Mouse (Mus musculus) midbrain, embryonic 12.5 days (tissue): ENCODE results near the gene Pcsk7. TPM values are rescaled to one million over a fixed set of nuclear protein-coding genes. Genes with fewer than 3 reads are reported as not detected.

ENCODE experiments used
- ATAC-seq: fragments of 200-750 bp; cut with Nextera tagmentation; 2 replicates; pipeline ENCODE4 v1.8.0; 2017; ENCODE audit warnings: low read depth, moderate TSS enrichment, moderate library complexity; ENCODE audit not compliant: low FRiP score
- H3K27ac ChIP-seq: fragments of 300-500 bp; sonication (generic); replicated peaks from 2 replicates; pipeline ENCODE4 v1.5.1; 2016; ENCODE audit warnings: mild to moderate bottlenecking
- H3K27me3 ChIP-seq: fragments of 300-500 bp; sonication (generic); 2 replicates; pipeline ENCODE4 v1.6.1; 2016; ENCODE audit warnings: mild to moderate bottlenecking
- H3K36me3 ChIP-seq: fragments of 300-500 bp; sonication (generic); 2 replicates; pipeline ENCODE4 v1.6.1; 2016
- H3K4me1 ChIP-seq: fragments of 300-500 bp; sonication (generic); 2 replicates; pipeline ENCODE4 v1.6.1; 2016
- H3K4me2 ChIP-seq: fragments of 300-500 bp; sonication (generic); replicated peaks from 2 replicates; pipeline ENCODE4 v1.6.1; 2016; ENCODE audit warnings: mild to moderate bottlenecking, moderate library complexity
- H3K4me3 ChIP-seq: fragments of 300-500 bp; sonication (generic); 2 replicates; pipeline ENCODE4 v1.5.1; 2016; ENCODE audit warnings: mild to moderate bottlenecking
- H3K9ac ChIP-seq: fragments of 300-500 bp; sonication (generic); replicated peaks from 2 replicates; pipeline ENCODE4 v1.6.1; 2016; ENCODE audit warnings: mild to moderate bottlenecking, moderate library complexity
- H3K9me3 ChIP-seq: fragments of 300-500 bp; sonication (generic); 2 replicates; pipeline ENCODE4 v1.6.1; 2016; ENCODE audit warnings: mild to moderate bottlenecking
- WGBS: fragments of 180-500 bp; shearing (Covaris S2); methylation state at CpG from one replicate; pipeline ENCODE4 v1.1.7; 2016; 5-methylcytosine and 5-hydroxymethylcytosine counted together
- polyA plus RNA-seq: library from polyadenylated mRNA; unstranded; fragments of >200 nt; fragmentation: Nextera tagmentation; extraction: Ambion mirVana; gene quantifications from 2 replicates; pipeline ENCODE4 v1.2.1, GENCODE M21; 2016

The Pcsk7 gene
- polyA plus RNA-seq: 23.1 and 27.8 TPM in 2 replicates

DNA sequence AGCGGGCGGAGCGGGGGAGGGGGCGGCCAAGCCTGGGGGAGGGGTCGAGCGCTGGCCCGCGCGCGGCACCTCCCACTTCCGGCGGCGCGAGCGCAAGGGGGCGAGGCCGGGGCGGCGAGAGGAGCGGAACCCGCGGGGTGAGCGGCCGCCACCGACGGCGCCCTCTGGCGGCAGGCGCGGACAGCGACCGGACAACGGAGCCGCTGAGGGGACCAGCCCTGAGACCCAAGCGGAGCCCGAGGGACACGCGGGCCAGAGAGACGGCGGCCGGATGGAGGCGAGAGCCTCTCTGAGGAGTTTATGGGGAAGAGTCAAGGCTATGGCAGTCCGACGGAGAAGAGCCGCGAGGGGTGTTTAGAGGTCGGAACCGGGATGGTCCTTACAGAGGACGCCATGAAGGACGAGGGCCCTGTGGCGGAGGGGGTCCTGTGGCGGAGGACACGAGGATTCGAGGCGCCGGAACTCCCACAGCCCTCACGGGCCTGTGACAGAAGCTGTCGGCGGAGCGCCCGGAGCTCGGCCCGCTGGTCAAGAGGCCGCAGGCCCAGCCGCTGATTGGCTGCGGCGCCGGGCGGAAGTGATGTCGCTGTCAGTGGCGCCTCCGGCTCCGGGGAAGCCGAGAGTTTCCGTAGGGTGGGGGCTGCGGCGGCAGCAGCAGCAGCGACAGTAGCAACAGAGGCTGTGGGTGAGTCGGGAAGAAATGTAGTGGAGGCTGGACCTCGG, at the start of gene Pcsk7, which contains the start of gene Rnf214:
Pcsk7 (plus strand) TSS at position 143 of the 723 bp plus-strand sequence.
Rnf214 (minus strand) TSS at position 557 of the 723 bp plus-strand sequence.
- WGBS: under 1% methylated on average over 68 of the region's 80 CpGs
- peak within 1 kb of the TSS; percentile 95 for H3K27ac ChIP-seq
- no peaks in the 10 kb centered on the region for H3K27me3 ChIP-seq
- H3K36me3 ChIP-seq: peaks cover 46% of the 10 kb centered on the region
- H3K9ac ChIP-seq: peak within 1 kb of the TSS; percentile 95
- peak within 1 kb of the TSS; percentile 95 for H3K4me3 ChIP-seq
- no peaks in the 10 kb centered on the region for H3K9me3 ChIP-seq
- peak within 1 kb of the TSS; percentile 77 for H3K4me2 ChIP-seq
- peaks cover 27% of the 10 kb centered on the region for H3K4me1 ChIP-seq
- peak; percentile 92 for ATAC-seq

GRCm38 (mm10) chr9:45859364-45859763, 46.9 kb upstream of the Pcsk7 start:
- H3K4me2 ChIP-seq: no peak overlapping the region
- H3K9ac ChIP-seq: no peak overlapping the region
- no peaks in the 10 kb centered on the region for H3K4me1 ChIP-seq
- H3K36me3 ChIP-seq: peaks cover 92% of the 10 kb centered on the region
- 93% methylated on average over 10 of the region's 10 CpGs for WGBS
- H3K27ac ChIP-seq: no peak overlapping the region
- ATAC-seq: no peak
- no peaks in the 10 kb centered on the region for H3K27me3 ChIP-seq
- H3K4me3 ChIP-seq: no peak overlapping the region
- no peaks in the 10 kb centered on the region for H3K9me3 ChIP-seq

GRCm38 (mm10) chr9:45861813-45862212, 44.5 kb upstream of the Pcsk7 start:
- no peaks in the 10 kb centered on the region for H3K4me1 ChIP-seq
- no peaks in the 10 kb centered on the region for H3K9me3 ChIP-seq
- H3K4me2 ChIP-seq: no peak overlapping the region
- H3K27ac ChIP-seq: no peak overlapping the region
- WGBS: 91% methylated on average over 7 of the region's 7 CpGs
- H3K27me3 ChIP-seq: no peaks in the 10 kb centered on the region
- ATAC-seq: no peak
- no peak overlapping the region for H3K9ac ChIP-seq
- peaks cover 94% of the 10 kb centered on the region for H3K36me3 ChIP-seq
- H3K4me3 ChIP-seq: no peak overlapping the region

DNA sequence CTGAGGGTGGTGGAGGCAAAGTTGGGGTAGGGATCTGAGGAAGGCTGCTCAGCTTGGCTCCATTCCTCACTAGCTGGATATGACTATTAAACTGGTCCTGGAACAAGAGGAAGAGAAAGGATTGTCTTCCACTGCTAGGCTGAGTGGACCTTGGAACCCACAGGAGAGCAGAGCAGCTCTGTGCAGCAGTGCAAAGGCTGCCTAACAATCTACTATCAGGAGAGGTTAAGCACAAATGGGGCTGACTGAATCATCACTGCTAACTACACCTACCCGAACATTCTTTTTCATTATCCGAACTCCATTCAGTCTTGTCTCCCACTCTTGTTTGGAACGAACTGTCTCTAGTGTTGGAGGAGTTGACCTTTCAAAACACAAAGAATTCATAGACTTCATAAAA, 37.1 kb upstream of the Pcsk7 start:
- WGBS: 95% methylated on average over 3 of the region's 3 CpGs
- Histone ChIP-seq H3K27ac (no peak overlapping the region), H3K9me3 (no peaks in the 10 kb centered on the region), H3K4me1 (no peaks in the 10 kb centered on the region), H3K36me3 (peaks cover 88% of the 10 kb centered on the region), H3K27me3 (no peaks in the 10 kb centered on the region), H3K4me3 (no peak overlapping the region), H3K4me2 (no peak overlapping the region), H3K9ac (no peak overlapping the region)
- no peak for ATAC-seq

DNA sequence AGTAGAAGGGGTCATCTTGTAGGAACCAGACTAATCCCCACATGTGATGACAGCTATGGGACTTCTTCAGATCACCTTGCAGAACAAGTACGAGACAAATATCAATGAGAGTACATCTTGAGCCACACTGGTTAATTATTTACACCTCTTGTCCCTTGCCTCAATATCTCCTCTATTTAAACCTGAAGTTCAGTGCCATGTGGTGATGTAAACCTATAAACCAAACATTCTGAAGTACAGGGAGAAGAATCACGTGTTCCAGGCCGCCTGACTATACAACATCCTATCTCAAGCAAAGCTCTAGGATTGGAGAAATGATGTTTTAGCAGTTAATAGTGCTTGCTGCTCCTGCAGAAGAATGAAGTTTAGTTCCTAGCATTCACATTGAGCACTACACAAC, 36.0 kb upstream of the Pcsk7 start:
- 96% methylated on average over 3 of the region's 3 CpGs for WGBS
- Histone ChIP-seq H3K27me3 (no peaks in the 10 kb centered on the region), H3K9ac (no peak overlapping the region), H3K27ac (no peak overlapping the region), H3K36me3 (peaks cover 81% of the 10 kb centered on the region), H3K4me3 (no peak overlapping the region), H3K4me1 (no peaks in the 10 kb centered on the region), H3K4me2 (no peak overlapping the region), H3K9me3 (no peaks in the 10 kb centered on the region)
- ATAC-seq: no peak

- no peaks in the 10 kb centered on the region for H3K4me1 ChIP-seq
- H3K4me2 ChIP-seq: no peak overlapping the region
- peaks cover 71% of the 10 kb centered on the region for H3K36me3 ChIP-seq
- no peaks in the 10 kb centered on the region for H3K27me3 ChIP-seq
- H3K9me3 ChIP-seq: no peaks in the 10 kb centered on the region
- H3K4me3 ChIP-seq: no peak overlapping the region
- H3K27ac ChIP-seq: no peak overlapping the region
- H3K9ac ChIP-seq: no peak overlapping the region
- ATAC-seq: no peak
- WGBS: 79% methylated on average over 2 of the region's 2 CpGs
These were observed 28.4 kb upstream of the Pcsk7 start for GRCm38 (mm10) chr9:45877928-45878327.

DNA sequence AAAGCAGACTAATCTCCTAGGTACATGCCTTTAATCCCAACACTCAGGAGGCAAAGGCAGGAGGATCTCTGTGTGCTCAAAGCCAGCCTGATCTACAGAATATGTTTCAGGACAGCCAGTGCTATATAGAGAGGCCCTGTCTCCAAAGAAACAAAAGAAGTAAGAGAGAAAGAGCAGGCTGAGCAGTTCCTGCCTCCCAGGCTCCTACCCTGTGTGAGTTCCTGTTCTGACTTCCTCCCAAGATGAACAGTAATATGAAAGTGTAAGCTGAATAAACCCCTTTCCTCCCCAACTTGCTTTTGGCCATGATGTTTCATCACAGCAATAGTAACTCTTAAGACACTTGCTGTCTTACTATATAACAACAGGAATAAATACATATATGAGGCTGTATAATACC, 12.6 kb upstream of the Pcsk7 start:
- Histone ChIP-seq H3K27me3 (no peaks in the 10 kb centered on the region), H3K36me3 (peaks cover 91% of the 10 kb centered on the region), H3K4me1 (no peaks in the 10 kb centered on the region), H3K4me2 (no peak overlapping the region), H3K9me3 (no peaks in the 10 kb centered on the region), H3K9ac (no peak overlapping the region), H3K4me3 (no peak overlapping the region), H3K27ac (no peak overlapping the region)
- no peak for ATAC-seq

DNA sequence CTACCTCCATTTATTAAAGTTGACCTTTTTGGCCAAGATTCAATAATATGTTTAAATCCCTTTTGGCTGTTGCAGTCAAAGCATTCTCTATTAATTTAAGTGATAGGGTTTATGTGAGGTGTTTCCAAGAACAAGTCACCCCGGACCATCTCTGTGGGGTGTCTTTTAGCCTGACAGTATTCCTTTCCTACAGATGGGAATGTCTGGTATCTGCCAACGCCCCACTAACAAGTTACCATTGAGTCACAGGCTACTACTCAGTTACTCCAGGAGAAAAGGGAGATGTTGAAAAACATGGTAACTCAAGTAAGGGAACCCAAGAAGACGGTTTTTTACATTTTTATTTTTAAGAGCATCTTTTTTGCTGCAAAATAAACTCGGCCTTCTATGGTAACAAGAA, 1.1 kb upstream of the Pcsk7 start:
- no peaks in the 10 kb centered on the region for H3K27me3 ChIP-seq

DNA sequence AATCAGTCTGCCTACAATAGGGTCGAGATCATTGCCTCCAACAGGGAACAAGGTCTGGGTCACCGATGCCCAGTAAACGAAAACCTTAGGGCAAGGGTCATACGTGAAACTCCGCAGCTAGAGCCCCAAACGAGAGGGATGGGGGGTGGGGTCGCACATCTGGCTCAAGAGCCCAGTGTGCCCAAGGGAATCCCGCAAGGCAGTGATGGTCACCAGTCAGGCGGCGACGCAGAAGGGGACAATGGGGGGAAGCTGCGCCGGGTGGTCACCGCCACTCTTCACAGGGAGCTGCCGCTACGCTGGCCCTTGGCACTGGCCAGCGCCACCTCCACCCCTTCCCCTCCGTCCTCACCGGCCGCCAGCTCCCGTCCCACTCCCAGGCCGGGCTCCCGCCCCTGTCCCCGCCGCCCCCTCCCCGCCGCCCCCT, 473 bp upstream of the Pcsk7 start:
- 0% methylated on average over 22 of the region's 27 CpGs for WGBS
- peak overlapping the region; percentile 95 for H3K4me3 ChIP-seq
- peak overlapping the region; percentile 77 for H3K4me2 ChIP-seq
- H3K36me3 ChIP-seq: peaks cover 40% of the 10 kb centered on the region
- H3K9ac ChIP-seq: peak overlapping the region; percentile 95
- peaks cover 27% of the 10 kb centered on the region for H3K4me1 ChIP-seq
- H3K27me3 ChIP-seq: no peaks in the 10 kb centered on the region
- no peaks in the 10 kb centered on the region for H3K9me3 ChIP-seq
- ATAC-seq: peak; percentile 69
- peak overlapping the region; percentile 95 for H3K27ac ChIP-seq

More for the DNA sequence above, 1.1 kb upstream of the Pcsk7 start:
- Histone ChIP-seq H3K4me2 (peak overlapping the region; percentile 77), H3K27ac (no peak overlapping the region), H3K4me1 (peaks cover 27% of the 10 kb centered on the region), H3K9me3 (no peaks in the 10 kb centered on the region), H3K4me3 (peak overlapping the region; percentile 95), H3K36me3 (peaks cover 37% of the 10 kb centered on the region), H3K9ac (peak overlapping the region; percentile 95; the same call in 1 of the 2 replicates)
- ATAC-seq: no peak
- 64% methylated on average over 4 of the region's 4 CpGs for WGBS

GRCm38 (mm10) chr9:45907078-45907428, 756 bp downstream of the Pcsk7 start:
- no peak; the same call in 1 of the 2 replicates for ATAC-seq
- no peaks in the 10 kb centered on the region for H3K9me3 ChIP-seq
- peak overlapping the region; percentile 95 for H3K27ac ChIP-seq
- peak overlapping the region; percentile 95 for H3K4me3 ChIP-seq
- H3K4me1 ChIP-seq: peaks cover 27% of the 10 kb centered on the region
- H3K36me3 ChIP-seq: peaks cover 46% of the 10 kb centered on the region
- H3K9ac ChIP-seq: peak overlapping the region; percentile 95
- H3K4me2 ChIP-seq: peak overlapping the region; percentile 77
- H3K27me3 ChIP-seq: no peaks in the 10 kb centered on the region
- WGBS: 1% methylated on average over 19 of the region's 19 CpGs

- H3K36me3 ChIP-seq: peaks cover 70% of the 10 kb centered on the region
- no peaks in the 10 kb centered on the region for H3K27me3 ChIP-seq
- WGBS: 90% methylated on average over 3 of the region's 3 CpGs
- no peak overlapping the region for H3K4me3 ChIP-seq
- no peak overlapping the region for H3K9ac ChIP-seq
- ATAC-seq: no peak
- H3K4me2 ChIP-seq: no peak overlapping the region
- no peaks in the 10 kb centered on the region for H3K9me3 ChIP-seq
- H3K27ac ChIP-seq: no peak overlapping the region
- peaks cover 15% of the 10 kb centered on the region for H3K4me1 ChIP-seq
These were observed 4.7 kb downstream of the Pcsk7 start for GRCm38 (mm10) chr9:45910995-45911394.

- no peak overlapping the region for H3K9ac ChIP-seq
- no peaks in the 10 kb centered on the region for H3K9me3 ChIP-seq
- no peak overlapping the region for H3K27ac ChIP-seq
- H3K27me3 ChIP-seq: no peaks in the 10 kb centered on the region
- no peak for ATAC-seq
- peaks cover 76% of the 10 kb centered on the region for H3K36me3 ChIP-seq
- H3K4me3 ChIP-seq: no peak overlapping the region
- H3K4me1 ChIP-seq: peaks cover 15% of the 10 kb centered on the region
- no peak overlapping the region for H3K4me2 ChIP-seq
- WGBS: 84% methylated on average over 1 of the region's 1 CpGs
These were observed 5.4 kb downstream of the Pcsk7 start for GRCm38 (mm10) chr9:45911673-45912072.
